Mouse (Mus musculus) hindbrain, postnatal 0 days (tissue): ENCODE measurements around the gene Enpp1. TPM values are rescaled to one million over a fixed set of nuclear protein-coding genes. Genes with fewer than 3 reads are reported as not detected.

Experiments
- ATAC-seq: fragments of 200-750 bp; cut with Nextera tagmentation; 2 replicates; pipeline ENCODE4 v1.8.0; 2017; ENCODE audit warnings: mild to moderate bottlenecking, moderate TSS enrichment, moderate library complexity
- DNase-seq: peaks from one replicate; pipeline ENCODE4 v3.0.0-alpha.2; 2015; ENCODE audit warnings: low spot score
- H3K27ac ChIP-seq: fragments of 300-500 bp; sonication (generic); 2 replicates; pipeline ENCODE4 v1.5.1; 2014; ENCODE audit warnings: mild to moderate bottlenecking
- H3K27me3 ChIP-seq: fragments of 300-500 bp; sonication (generic); 2 replicates; pipeline ENCODE4 v1.6.1; 2014; ENCODE audit warnings: low read length, mixed read lengths; ENCODE audit not compliant: insufficient read depth
- H3K36me3 ChIP-seq: fragments of 300-500 bp; sonication (generic); 2 replicates; pipeline ENCODE4 v1.6.1; 2014; ENCODE audit warnings: low read length, mixed read lengths; ENCODE audit not compliant: insufficient read depth
- H3K4me1 ChIP-seq: fragments of 300-500 bp; sonication (generic); 2 replicates; pipeline ENCODE4 v1.6.1; 2014; ENCODE audit warnings: antibody characterized with exemption, low read length, mixed read lengths; ENCODE audit not compliant: insufficient read depth
- H3K4me2 ChIP-seq: fragments of 300-500 bp; sonication (generic); 2 replicates; pipeline ENCODE4 v1.6.1; 2014; ENCODE audit warnings: low read depth, mild to moderate bottlenecking, low read length, moderate library complexity, mixed read lengths
- H3K4me3 ChIP-seq: fragments of 300-500 bp; sonication (generic); 2 replicates; pipeline ENCODE4 v1.5.1; 2014; ENCODE audit warnings: low read length
- H3K9ac ChIP-seq: fragments of 300-500 bp; sonication (generic); replicated peaks from 2 replicates; pipeline ENCODE4 v1.6.1; 2014; ENCODE audit warnings: mild to moderate bottlenecking, low read length, moderate library complexity, mixed read lengths
- H3K9me3 ChIP-seq: fragments of 300-500 bp; sonication (generic); 2 replicates; pipeline ENCODE4 v1.6.1; 2016; ENCODE audit warnings: low read length, mixed read lengths
- CTCF ChIP-seq: IDR thresholded peaks from 2 replicates; pipeline ENCODE4 v1.5.1; 2016; ENCODE audit warnings: antibody characterized with exemption, control low read depth, low read depth
- WGBS: fragments of 180-500 bp; shearing (Covaris S2); extraction: QIAGEN DNeasy Blood & Tissue Kit; methylation state at CpG from one replicate; pipeline ENCODE4 v1.1.7; 2014; 5-methylcytosine and 5-hydroxymethylcytosine counted together
- polyA plus RNA-seq: library from polyadenylated mRNA; unstranded; fragments of >200 nt; fragmentation: Nextera tagmentation; extraction: Ambion mirVana; gene quantifications from 2 replicates; pipeline ENCODE4 v1.2.1, GENCODE M21; 2015
- total RNA-seq: library from RNA; depleted of rRNA; stranded (reverse); fragments of >200 nt; gene quantifications from 2 replicates; pipeline ENCODE4 v1.2.3, GENCODE M21; 2014

The Enpp1 gene
- total and polyA plus RNA-seq, 2 experiments from 2014 or later: 2.7 to 4.1 TPM

DNA sequence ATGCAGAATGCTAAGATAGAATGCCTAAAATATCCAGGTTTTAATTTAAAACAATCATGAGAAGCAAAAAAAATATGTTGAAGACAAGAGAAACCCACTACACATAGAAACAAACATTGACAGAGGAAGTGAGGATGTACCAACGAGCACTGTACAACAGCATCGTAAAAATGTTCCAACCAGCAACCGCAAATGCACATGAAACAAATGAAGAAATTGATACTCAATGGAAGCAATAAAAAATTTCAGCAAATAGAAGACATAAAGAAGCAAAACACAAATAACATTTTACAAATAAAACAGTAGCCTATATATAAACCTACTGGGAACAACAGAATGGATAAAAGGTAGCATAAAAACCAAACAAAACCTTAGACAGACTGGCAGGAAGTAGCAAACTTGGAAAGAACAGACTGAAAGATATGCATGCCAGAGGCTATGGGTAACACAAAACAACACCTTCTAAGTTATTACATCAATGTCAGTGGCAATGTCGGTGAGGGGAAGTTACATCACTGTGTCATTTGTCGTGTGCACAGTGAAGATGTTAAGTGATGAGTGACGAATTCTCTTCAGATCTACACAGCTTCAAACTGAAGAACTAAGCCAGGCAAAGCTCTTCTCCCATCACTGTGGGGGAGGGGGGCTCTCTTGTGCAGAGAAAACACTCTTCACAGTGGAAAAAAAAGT lies 71.6 kb downstream of the Enpp1 start:
- TF ChIP-seq CTCF: no peak
- 79% methylated on average over 6 of the region's 6 CpGs for WGBS

GRCm38 (mm10) chr10:24639596-24639995 lies 72.4 kb downstream of the Enpp1 start:
- no peaks in the 10 kb centered on the region for H3K4me1 ChIP-seq
- ATAC-seq: peak; percentile 5; the same call in 1 of the 2 replicates
- WGBS: 64% methylated on average over 7 of the region's 7 CpGs

More for the DNA sequence above, 71.6 kb downstream of the Enpp1 start:
- Histone ChIP-seq H3K4me3 (no peak overlapping the region), H3K36me3 (no peaks in the 10 kb centered on the region), H3K27me3 (no peaks in the 10 kb centered on the region), H3K4me2 (no peak overlapping the region), H3K9ac (no peak overlapping the region), H3K4me1 (no peaks in the 10 kb centered on the region), H3K9me3 (no peaks in the 10 kb centered on the region), H3K27ac (no peak overlapping the region)
- DNase-seq (no peak), ATAC-seq (no peak)

GRCm38 (mm10) chr10:24638306-24639070 lies 73.5 kb downstream of the Enpp1 start:
- no peak overlapping the region for H3K27ac ChIP-seq
- WGBS: 59% methylated on average over 10 of the region's 10 CpGs
- ATAC-seq: no peak
- no peaks in the 10 kb centered on the region for H3K36me3 ChIP-seq
- no peaks in the 10 kb centered on the region for H3K27me3 ChIP-seq
- DNase-seq: no peak
- no peak overlapping the region for H3K4me3 ChIP-seq
- H3K9me3 ChIP-seq: no peaks in the 10 kb centered on the region
- no peak overlapping the region for H3K9ac ChIP-seq
- H3K4me1 ChIP-seq: no peaks in the 10 kb centered on the region
- H3K4me2 ChIP-seq: no peak overlapping the region
- TF ChIP-seq CTCF: no peak

More at GRCm38 (mm10) chr10:24639596-24639995, 72.4 kb downstream of the Enpp1 start:
- H3K9ac ChIP-seq: no peak overlapping the region
- H3K36me3 ChIP-seq: no peaks in the 10 kb centered on the region
- no peak for TF ChIP-seq CTCF
- H3K4me2 ChIP-seq: no peak overlapping the region
- no peaks in the 10 kb centered on the region for H3K9me3 ChIP-seq
- DNase-seq: no peak
- no peaks in the 10 kb centered on the region for H3K27me3 ChIP-seq
- H3K4me3 ChIP-seq: no peak overlapping the region
- no peak overlapping the region for H3K27ac ChIP-seq

DNA sequence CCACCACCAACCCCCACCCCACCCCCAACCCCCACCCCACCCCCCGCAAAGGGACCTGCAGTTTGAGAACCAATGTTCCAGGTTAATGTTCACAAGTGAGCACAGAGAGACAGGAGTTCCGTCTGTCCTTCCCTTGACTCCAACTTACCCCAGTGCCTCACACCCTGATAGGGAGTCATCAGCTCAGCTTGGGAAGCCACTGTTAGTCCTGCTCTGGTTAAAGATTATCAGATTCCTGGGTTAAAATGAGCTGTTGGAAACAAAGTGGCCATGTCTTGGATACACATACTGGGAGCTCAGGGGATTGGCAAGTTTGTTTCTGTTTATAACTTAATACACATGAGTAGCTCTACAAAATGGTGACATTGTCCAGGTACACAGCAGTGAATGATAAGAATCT lies 75.0 kb downstream of the Enpp1 start:
- no peak for ATAC-seq
- no peak overlapping the region for H3K9ac ChIP-seq
- no peak overlapping the region for H3K27ac ChIP-seq
- H3K4me1 ChIP-seq: no peaks in the 10 kb centered on the region
- no peak for TF ChIP-seq CTCF
- no peaks in the 10 kb centered on the region for H3K9me3 ChIP-seq
- H3K36me3 ChIP-seq: no peaks in the 10 kb centered on the region
- 87% methylated on average over 2 of the region's 2 CpGs for WGBS
- no peaks in the 10 kb centered on the region for H3K27me3 ChIP-seq
- H3K4me2 ChIP-seq: no peak overlapping the region
- no peak for DNase-seq
- no peak overlapping the region for H3K4me3 ChIP-seq

DNA sequence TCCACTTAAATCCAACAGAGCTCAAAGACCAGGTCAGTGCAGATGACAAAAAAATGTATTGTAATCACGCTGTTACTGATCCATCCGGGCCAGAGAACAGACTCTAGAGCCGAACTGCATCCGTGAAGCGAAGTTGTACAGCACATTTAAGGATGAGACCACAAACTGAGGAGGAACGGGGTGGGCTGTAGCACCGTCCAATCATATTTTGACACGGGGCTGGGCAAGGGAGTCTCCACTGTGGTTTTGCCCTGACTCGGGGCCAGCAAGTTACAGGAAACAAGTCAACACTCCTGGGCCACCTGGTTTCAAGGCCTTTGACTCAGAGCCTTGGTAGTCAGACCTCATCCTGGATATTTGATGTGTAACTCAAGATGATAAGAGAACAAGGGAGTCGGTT lies 76.1 kb downstream of the Enpp1 start:
- H3K4me1 ChIP-seq: no peaks in the 10 kb centered on the region
- ATAC-seq: no peak
- no peak overlapping the region for H3K9ac ChIP-seq
- WGBS: 91% methylated on average over 10 of the region's 10 CpGs
- H3K9me3 ChIP-seq: no peaks in the 10 kb centered on the region
- no peak for TF ChIP-seq CTCF
- H3K4me3 ChIP-seq: no peak overlapping the region
- DNase-seq: no peak
- no peak overlapping the region for H3K4me2 ChIP-seq
- no peak overlapping the region for H3K27ac ChIP-seq
- H3K27me3 ChIP-seq: no peaks in the 10 kb centered on the region
- H3K36me3 ChIP-seq: no peaks in the 10 kb centered on the region

DNA sequence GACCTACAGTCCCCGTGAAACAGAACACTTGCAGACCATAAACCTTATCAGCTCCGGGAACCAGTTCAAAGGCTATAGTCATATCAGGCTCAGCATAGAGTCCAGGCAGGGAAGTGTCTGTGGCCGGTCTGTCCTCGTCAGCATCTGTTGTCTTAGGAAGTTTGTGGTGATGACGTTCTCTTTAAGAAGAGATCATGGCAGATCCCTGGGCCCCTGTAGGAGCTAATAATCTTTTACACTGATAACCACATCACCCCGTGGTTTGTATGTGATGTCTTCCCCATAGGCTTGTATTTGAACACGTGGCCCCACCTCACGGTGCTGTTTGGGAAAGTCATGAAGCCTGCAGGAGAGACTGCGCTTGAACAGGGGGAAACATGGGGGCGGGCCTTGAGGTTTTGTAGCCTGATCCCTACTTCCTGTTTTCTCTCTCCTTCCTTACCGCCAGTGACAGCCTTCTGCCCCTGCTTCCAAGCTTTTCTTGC lies 76.6 kb downstream of the Enpp1 start:
- Histone ChIP-seq H3K4me1 (no peaks in the 10 kb centered on the region), H3K36me3 (no peaks in the 10 kb centered on the region), H3K27ac (no peak overlapping the region), H3K4me2 (no peak overlapping the region), H3K9ac (no peak overlapping the region), H3K9me3 (no peaks in the 10 kb centered on the region), H3K27me3 (no peaks in the 10 kb centered on the region), H3K4me3 (no peak overlapping the region)
- TF ChIP-seq CTCF: no peak
- DNase-seq (no peak), ATAC-seq (no peak)
- 84% methylated on average over 11 of the region's 11 CpGs for WGBS
